Mouse (Mus musculus) embryonic facial prominence, embryonic 10.5 days (tissue): ENCODE data around the gene Dhx57. TPM values are rescaled to one million over a fixed set of nuclear protein-coding genes. Genes with fewer than 3 reads are reported as not detected.
"Not testable (repeated sequence)": the region's sequence is repeated elsewhere in the genome, so short reads cannot be mapped to it uniquely, and the experiment has no call there.

Experiments used
- DNase-seq: peaks from one replicate; pipeline ENCODE4 v3.0.0-alpha.2; 2017; ENCODE audit warnings: low spot score
- H3K27ac ChIP-seq: fragments of 300-500 bp; sonication (generic); replicated peaks from 2 replicates; pipeline ENCODE4 v1.5.1; 2016; ENCODE audit warnings: mild to moderate bottlenecking
- H3K27me3 ChIP-seq: fragments of 300-500 bp; sonication (generic); replicated peaks from 2 replicates; pipeline ENCODE4 v1.6.1; 2016; ENCODE audit warnings: low read depth, mild to moderate bottlenecking; ENCODE audit not compliant: poor library complexity, severe bottlenecking
- H3K36me3 ChIP-seq: fragments of 300-500 bp; sonication (generic); replicated peaks from 2 replicates; pipeline ENCODE4 v1.6.1; 2016; ENCODE audit warnings: mild to moderate bottlenecking, moderate library complexity
- H3K4me1 ChIP-seq: fragments of 300-500 bp; sonication (generic); 2 replicates; pipeline ENCODE4 v1.6.1; 2016
- H3K4me3 ChIP-seq: fragments of 300-500 bp; sonication (generic); 2 replicates; pipeline ENCODE4 v1.5.1; 2016; ENCODE audit warnings: mild to moderate bottlenecking, moderate library complexity
- H3K9me3 ChIP-seq: fragments of 300-500 bp; sonication (generic); 2 replicates; pipeline ENCODE4 v1.6.1; 2016; ENCODE audit warnings: mild to moderate bottlenecking
- WGBS: fragments of 180-500 bp; shearing (Covaris S2); methylation state at CpG from one replicate; pipeline ENCODE4 v1.1.7; 2016; 5-methylcytosine and 5-hydroxymethylcytosine counted together
- polyA plus RNA-seq: library from polyadenylated mRNA; unstranded; fragments of >200 nt; fragmentation: Nextera tagmentation; extraction: Ambion mirVana; gene quantifications from 2 replicates; pipeline ENCODE4 v1.2.1, GENCODE M21; 2016

The Dhx57 gene
- polyA plus RNA-seq, 1 experiment from 2014 or later: 19.5 TPM

- peaks cover 99% of the 10 kb centered on the region for H3K36me3 ChIP-seq
- 81% methylated on average over 13 of the region's 13 CpGs for WGBS
- DNase-seq: no peak
These were observed 47.2 kb downstream of the Dhx57 start for GRCm38 (mm10) chr17:80243116-80243515.

GRCm38 (mm10) chr17:80241594-80241993, 48.7 kb downstream of the Dhx57 start:
- H3K36me3 ChIP-seq: peaks cover 94% of the 10 kb centered on the region
- H3K4me1 ChIP-seq: no peaks in the 10 kb centered on the region
- no peaks in the 10 kb centered on the region for H3K27me3 ChIP-seq
- no peak overlapping the region for H3K27ac ChIP-seq
- 93% methylated on average over 9 of the region's 9 CpGs for WGBS
- no peak overlapping the region for H3K4me3 ChIP-seq
- H3K9me3 ChIP-seq: no peaks in the 10 kb centered on the region
- DNase-seq: no peak

More at GRCm38 (mm10) chr17:80243116-80243515, 47.2 kb downstream of the Dhx57 start:
- H3K4me3 ChIP-seq: no peak overlapping the region
- no peaks in the 10 kb centered on the region for H3K9me3 ChIP-seq
- no peaks in the 10 kb centered on the region for H3K4me1 ChIP-seq
- no peaks in the 10 kb centered on the region for H3K27me3 ChIP-seq
- no peak overlapping the region for H3K27ac ChIP-seq

GRCm38 (mm10) chr17:80237475-80237874, 52.8 kb downstream of the Dhx57 start:
- Histone ChIP-seq H3K4me3 (no peak overlapping the region), H3K27ac (no peak overlapping the region), H3K9me3 (no peaks in the 10 kb centered on the region), H3K4me1 (no peaks in the 10 kb centered on the region), H3K27me3 (no peaks in the 10 kb centered on the region), H3K36me3 (peaks cover 68% of the 10 kb centered on the region)
- 94% methylated on average over 5 of the region's 5 CpGs for WGBS
- DNase-seq: no peak

GRCm38 (mm10) chr17:80236805-80237204, 53.5 kb downstream of the Dhx57 start:
- Histone ChIP-seq H3K27me3 (no peaks in the 10 kb centered on the region), H3K36me3 (peaks cover 61% of the 10 kb centered on the region), H3K9me3 (no peaks in the 10 kb centered on the region), H3K4me3 (no peak overlapping the region), H3K27ac (no peak overlapping the region), H3K4me1 (no peaks in the 10 kb centered on the region)
- DNase-seq: no peak
- 94% methylated on average over 3 of the region's 3 CpGs for WGBS

GRCm38 (mm10) chr17:80235477-80235876, 54.8 kb downstream of the Dhx57 start:
- H3K4me3 ChIP-seq: no peak overlapping the region
- H3K36me3 ChIP-seq: peaks cover 51% of the 10 kb centered on the region
- no peak for DNase-seq
- no peaks in the 10 kb centered on the region for H3K4me1 ChIP-seq
- no peaks in the 10 kb centered on the region for H3K9me3 ChIP-seq
- H3K27me3 ChIP-seq: no peaks in the 10 kb centered on the region
- H3K27ac ChIP-seq: no peak overlapping the region
- 87% methylated on average over 3 of the region's 3 CpGs for whole genome bisulfite sequencing

- no peaks in the 10 kb centered on the region for H3K27me3 ChIP-seq
- no peaks in the 10 kb centered on the region for H3K4me1 ChIP-seq
- WGBS: 90% methylated on average over 7 of the region's 7 CpGs
- H3K4me3 ChIP-seq: no peak overlapping the region
- no peaks in the 10 kb centered on the region for H3K9me3 ChIP-seq
- H3K27ac ChIP-seq: no peak overlapping the region
- no peak for DNase-seq
- peaks cover 45% of the 10 kb centered on the region for H3K36me3 ChIP-seq
These were observed 55.9 kb downstream of the Dhx57 start for GRCm38 (mm10) chr17:80234376-80234775.

- no peak for DNase-seq
- 93% methylated on average over 5 of the region's 5 CpGs for WGBS
- Histone ChIP-seq H3K36me3 (peaks cover 45% of the 10 kb centered on the region), H3K4me1 (no peaks in the 10 kb centered on the region), H3K27ac (no peak overlapping the region), H3K4me3 (no peak overlapping the region), H3K9me3 (no peaks in the 10 kb centered on the region), H3K27me3 (no peaks in the 10 kb centered on the region)
These were observed 56.4 kb downstream of the Dhx57 start for GRCm38 (mm10) chr17:80233844-80234243.

- Histone ChIP-seq H3K27ac (no peak overlapping the region), H3K36me3 (peaks cover 41% of the 10 kb centered on the region), H3K4me1 (peaks cover 5% of the 10 kb centered on the region), H3K9me3 (no peaks in the 10 kb centered on the region), H3K27me3 (no peaks in the 10 kb centered on the region), H3K4me3 (no peak overlapping the region)
- 93% methylated on average over 2 of the region's 2 CpGs for WGBS
- DNase-seq: no peak
These were observed 60.9 kb downstream of the Dhx57 start for GRCm38 (mm10) chr17:80229396-80229795.

- WGBS: 59% methylated on average over 5 of the region's 5 CpGs
- H3K27me3 ChIP-seq, DNase-seq, H3K9me3 ChIP-seq, H3K4me1 ChIP-seq: not testable (repeated sequence)
- peak overlapping the region; percentile 89 for H3K27ac ChIP-seq
- peaks cover 29% of the 10 kb centered on the region for H3K36me3 ChIP-seq
- peak overlapping the region; percentile 71 for H3K4me3 ChIP-seq
These were observed 65.1 kb downstream of the Dhx57 start for GRCm38 (mm10) chr17:80225142-80225541.

GRCm38 (mm10) chr17:80224326-80225116, 65.8 kb downstream of the Dhx57 start, which contains the start of gene Gemin6:
Gene Gemin6, plus strand, starts transcription at chr17:80224441.
- peak; percentile 90 for DNase-seq
- no peaks in the 10 kb centered on the region for H3K27me3 ChIP-seq
- H3K4me1 ChIP-seq: peaks cover 5% of the 10 kb centered on the region
- H3K36me3 ChIP-seq: peaks cover 26% of the 10 kb centered on the region
- WGBS: under 1% methylated on average over 33 of the region's 33 CpGs
- H3K4me3 ChIP-seq: peak within 1 kb of the TSS; percentile 71
- H3K9me3 ChIP-seq: no peaks in the 10 kb centered on the region
- peak within 1 kb of the TSS; percentile 89 for H3K27ac ChIP-seq

- Histone ChIP-seq H3K9me3 (no peaks in the 10 kb centered on the region), H3K27ac (peak overlapping the region; percentile 89), H3K4me1 (peaks cover 5% of the 10 kb centered on the region), H3K4me3 (peak overlapping the region; percentile 71), H3K36me3 (peaks cover 20% of the 10 kb centered on the region), H3K27me3 (no peaks in the 10 kb centered on the region)
- no peak for DNase-seq
- 13% methylated on average over 9 of the region's 9 CpGs for WGBS
These were observed 66.4 kb downstream of the Dhx57 start for GRCm38 (mm10) chr17:80223829-80224228.

- Histone ChIP-seq H3K27ac (no peak overlapping the region), H3K4me3 (no peak overlapping the region), H3K36me3 (peaks cover 2% of the 10 kb centered on the region), H3K9me3 (no peaks in the 10 kb centered on the region), H3K4me1 (peaks cover 5% of the 10 kb centered on the region), H3K27me3 (no peaks in the 10 kb centered on the region)
- DNase-seq: no peak
- 78% methylated on average over 3 of the region's 3 CpGs for WGBS
These were observed 68.2 kb downstream of the Dhx57 start for GRCm38 (mm10) chr17:80221890-80222628.

GRCm38 (mm10) chr17:80221202-80221601, 69.1 kb downstream of the Dhx57 start:
- H3K27ac ChIP-seq: no peak overlapping the region
- no peaks in the 10 kb centered on the region for H3K36me3 ChIP-seq
- 66% methylated on average over 9 of the region's 9 CpGs for WGBS
- peaks cover 5% of the 10 kb centered on the region for H3K4me1 ChIP-seq
- DNase-seq: no peak
- no peaks in the 10 kb centered on the region for H3K27me3 ChIP-seq
- H3K4me3 ChIP-seq: no peak overlapping the region
- no peaks in the 10 kb centered on the region for H3K9me3 ChIP-seq
